Mouse (Mus musculus): ENCODE results near the gene Ctsw.

The Ctsw gene

GRCm38 (mm10) chr19:5420579-5420978 is 47.7 kb downstream of the Ctsw start:
- in situ Hi-C loops (cut with MboI; ENCODE audit: unreplicated experiment in 2 of 2) = loop anchor here in 1 of 2 experiments (10.0 kb wide), 1 partner anchor 46 kb away; no protein-coding TSS in a partner anchor

- in situ Hi-C loops (cut with MboI; ENCODE audit: unreplicated experiment in 2 of 2) = loop anchor here in 1 of 2 experiments (10.0 kb wide), 1 partner anchor 45 kb away; no protein-coding TSS in a partner anchor
Observed at GRCm38 (mm10) chr19:5419630-5420029, 48.7 kb downstream of the Ctsw start.

- in situ Hi-C loops (cut with MboI; ENCODE audit: unreplicated experiment in 2 of 2) = no loop called here
Observed at GRCm38 (mm10) chr19:5418750-5419466, 49.4 kb downstream of the Ctsw start.
